ENCODE assay signal across 11 mouse cellular contexts in genomic region chr2:33200368-33201068, GRCm38 (mm10). TPM values are rescaled to one million over a fixed set of nuclear protein-coding genes. Genes with fewer than 3 reads are reported as not detected.
DNase-seq lines count a peak whose midpoint lies in the region; ATAC-seq and TF ChIP-seq lines count a peak whose summit lies in the region.
"Had no signal": no experiment of that assay in that cellular context is flagged by ENCODE, and none has a peak within 500 bp of the region (broad histone marks: within the 10 kb centered on the region; RNA-seq: fewer than 3 reads in every experiment).

No protein-coding gene starts in this region.

- H3K4me1 ChIP-seq in heart, embryonic 13.5 days, result peaks cover 69% of the 10 kb centered on the region
- H3K4me1 ChIP-seq in kidney, postnatal 0 days (replicated peaks; ENCODE audit: insufficient read depth, low read length), result 0 out of 2 replicates have a peak, but pooled peaks cover 7% of the 10 kb centered on the region

- peak overlapping the region; percentile 1 for H3K9ac ChIP-seq in heart, embryonic 13.5 days
- H3K9ac ChIP-seq in kidney, postnatal 0 days (ENCODE audit: low read depth, low read length), result no peak overlapping the region
- H3K9ac ChIP-seq: hindbrain, embryonic 13.5 days; liver, embryonic 14.5 days had no signal

- H3K4me2 ChIP-seq in heart, embryonic 13.5 days, result peak overlapping the region; percentile 12; the same call in 1 of the 2 replicates
- no peak overlapping the region for H3K4me2 ChIP-seq in kidney, postnatal 0 days (ENCODE audit: low read length)
- H3K4me2 ChIP-seq: hindbrain, embryonic 13.5 days had no signal

- H3K27me3 ChIP-seq in heart, embryonic 13.5 days (replicated peaks), result no peaks in the 10 kb centered on the region
- no peaks in the 10 kb centered on the region for H3K27me3 ChIP-seq in kidney, postnatal 0 days (ENCODE audit: insufficient read depth, low read length)
- H3K27me3 ChIP-seq: hindbrain, embryonic 13.5 days had no signal

- intact Hi-C loops in heart, postnatal 25 days (cut with DNase I), result no loop called here

- H3K4me3 ChIP-seq in heart, embryonic 13.5 days, result no peak overlapping the region
- no peak overlapping the region for H3K4me3 ChIP-seq in kidney, postnatal 0 days (replicated peaks; ENCODE audit: low read depth, low read length)
- H3K4me3 ChIP-seq: hindbrain, embryonic 13.5 days had no signal

- no peak for ATAC-seq in heart, embryonic 13.5 days (ENCODE audit: extremely low read depth, insufficient number of reproducible peaks, low FRiP score, low TSS enrichment)
- ATAC-seq in kidney, postnatal 0 days (replicated peaks; ENCODE audit: low FRiP score, low read depth), result no peak
- ATAC-seq in erythroblast, adult 5-6 weeks (replicated peaks; ENCODE audit: low FRiP score, poor library complexity, severe bottlenecking), result no peak
- no peak for ATAC-seq in megakaryocyte progenitor cell, adult 5-6 weeks (replicated peaks; ENCODE audit: poor library complexity)

- no peaks in the 10 kb centered on the region for H3K9me3 ChIP-seq in heart, embryonic 13.5 days
- no peaks in the 10 kb centered on the region for H3K9me3 ChIP-seq in kidney, postnatal 0 days (replicated peaks; ENCODE audit: low read length)
- H3K9me3 ChIP-seq: hindbrain, embryonic 13.5 days had no signal

- TF ChIP-seq CTCF in kidney, postnatal 0 days (IDR thresholded peaks at IDR 0.05; ENCODE audit: low read depth), result no peak

- H3K36me3 ChIP-seq in heart, embryonic 13.5 days, result no peaks in the 10 kb centered on the region
- H3K36me3 ChIP-seq in kidney, postnatal 0 days (ENCODE audit: insufficient read depth, low read length), result no peaks in the 10 kb centered on the region

- 0 out of 2 replicates have a peak overlapping the region, but pooled peaks have one; percentile 21 for H3K27ac ChIP-seq in heart, embryonic 13.5 days (replicated peaks)
- 0 out of 2 replicates have a peak overlapping the region, but pooled peaks have one; percentile 56 for H3K27ac ChIP-seq in kidney, postnatal 0 days
- H3K27ac ChIP-seq: hindbrain, embryonic 13.5 days; liver, embryonic 14.5 days had no signal

- WGBS in heart, embryonic 13.5 days, result 54% methylated on average over 14 of the region's 14 CpGs
- WGBS in kidney, postnatal 0 days, result 63% methylated on average over 14 of the region's 14 CpGs

- DNase-seq in adrenal gland, postnatal 14 days, result peak; percentile 54
- DNase-seq in adrenal gland, postnatal 4 days (ENCODE audit: low spot score in 2 of 2), result no peak
- no peak for DNase-seq in heart, postnatal 25 days (ENCODE audit: low spot score)
- peak; percentile 57 for DNase-seq in R1 (ENCODE audit: low read depth, low spot score)
- DNase-seq in kidney, postnatal 0 days (ENCODE audit: low spot score), result no peak
- DNase-seq: thymus, postnatal 14 days had no signal

RNA-seq across cellular contexts. Expression of gene Angptl2, which starts 15.4 kb away (rescaled TPM):
- total RNA-seq in adrenal gland, postnatal 14 days (2021), result 35.6 and 36.8 TPM in 2 replicates
- total RNA-seq in adrenal gland, postnatal 4 days (2021), result 10 to 100 TPM; 41.9 to 51.7 TPM
- 55.4 and 59.0 TPM in 2 replicates for polyA plus RNA-seq in heart, embryonic 13.5 days (2015; fragmentation: Nextera tagmentation; extraction: Ambion mirVana)
- total RNA-seq in heart, postnatal 25 days (2021), result 10 to 100 TPM; 47.9 to 78.9 TPM
- 36.9 and 41.1 TPM in 2 replicates for polyA plus RNA-seq in kidney, postnatal 0 days (2015; fragmentation: Nextera tagmentation; extraction: Ambion mirVana)
- total RNA-seq in erythroblast, adult 5-6 weeks (2015; ENCODE audit: low replicate concordance), result 1.0 TPM in 1 of 2 replicates, not detected in the other
- 0.70 TPM in 1 of 2 replicates, not detected in the other for total RNA-seq in erythroblast, adult 5-6 weeks (2017; ENCODE audit: low replicate concordance)
- 0.74 and 0.78 TPM in 2 replicates for total RNA-seq in megakaryocyte progenitor cell, adult 5-6 weeks (2015)
- 1.7 and 2.4 TPM in 2 replicates for total RNA-seq in megakaryocyte progenitor cell, adult 5-6 weeks (2017)

Comparison
In these comparisons a context has a peak if more than half of its experiments do, and no peak if none do; other contexts are left out.
1. DNase-seq: peak in adrenal gland, postnatal 14 days (single experiment) and R1 (single experiment); none in adrenal gland, postnatal 4 days (0 of 2), heart, postnatal 25 days (single experiment) and kidney, postnatal 0 days (single experiment).
2. RNA of gene Angptl2, which starts 15.4 kb away (total RNA-seq): 47.9 to 78.9 TPM in heart, postnatal 25 days, 41.9 to 51.7 TPM in adrenal gland, postnatal 4 days and 35.6 to 36.8 TPM in adrenal gland, postnatal 14 days; 0.74 to 2.4 TPM in megakaryocyte progenitor cell, adult 5-6 weeks and 0.70 to 1.0 TPM in erythroblast, adult 5-6 weeks; every median in the first group is over 10 times any median in the second.